Mouse (Mus musculus): ENCODE results near the gene Hoxa10.
A peak's percentile ranks its signal among the peaks of the same experiment; 100 is the strongest.

Hoxa10 gene

GRCm38 (mm10) chr6:52240389-52241000, at the start of gene Hoxa10:
TSS of gene Hoxa10 (minus strand) at chr6:52240854.
- DNase-seq (ENCODE audit: low spot score in 2 of 2): peak in 1 of 2 experiments; percentile 30

GRCm38 (mm10) chr6:52290186-52290585, 49.5 kb upstream of the Hoxa10 start:
- no peak for DNase-seq (ENCODE audit: low spot score in 2 of 2)

GRCm38 (mm10) chr6:52283896-52284295, 43.2 kb upstream of the Hoxa10 start:
- DNase-seq (ENCODE audit: low spot score in 2 of 2): no peak

- no peak for DNase-seq (ENCODE audit: low spot score in 2 of 2)
These were observed 40.4 kb upstream of the Hoxa10 start for GRCm38 (mm10) chr6:52281084-52281483.

- DNase-seq (ENCODE audit: low spot score in 2 of 2): no peak
These were observed 36.3 kb upstream of the Hoxa10 start for GRCm38 (mm10) chr6:52276920-52277319.

GRCm38 (mm10) chr6:52276382-52276781, 35.7 kb upstream of the Hoxa10 start:
- DNase-seq (ENCODE audit: low spot score in 2 of 2): no peak

GRCm38 (mm10) chr6:52275563-52276280, 35.1 kb upstream of the Hoxa10 start:
- no peak for DNase-seq (ENCODE audit: low spot score in 2 of 2)

- DNase-seq (ENCODE audit: low spot score in 2 of 2): no peak
These were observed 33.9 kb upstream of the Hoxa10 start for GRCm38 (mm10) chr6:52274576-52274975.

GRCm38 (mm10) chr6:52273656-52274280, 33.1 kb upstream of the Hoxa10 start:
- no peak for DNase-seq (ENCODE audit: low spot score in 2 of 2)

- no peak for DNase-seq (ENCODE audit: low spot score in 2 of 2)
These were observed 32.4 kb upstream of the Hoxa10 start for GRCm38 (mm10) chr6:52272766-52273655.

GRCm38 (mm10) chr6:52270494-52271480, 30.1 kb upstream of the Hoxa10 start:
- peak in 1 of 2 experiments; percentile 70 for DNase-seq (ENCODE audit: low spot score in 2 of 2)

- DNase-seq (ENCODE audit: low spot score in 2 of 2): no peak
These were observed 28.1 kb upstream of the Hoxa10 start for GRCm38 (mm10) chr6:52268756-52269155.

GRCm38 (mm10) chr6:52268341-52268740, 27.7 kb upstream of the Hoxa10 start:
- DNase-seq (ENCODE audit: low spot score in 2 of 2): no peak

GRCm38 (mm10) chr6:52267691-52268090, 27.0 kb upstream of the Hoxa10 start:
- no peak for DNase-seq (ENCODE audit: low spot score in 2 of 2)

- DNase-seq (ENCODE audit: low spot score in 2 of 2): no peak
These were observed 26.6 kb upstream of the Hoxa10 start for GRCm38 (mm10) chr6:52267221-52267620.

GRCm38 (mm10) chr6:52266666-52266985, 26.0 kb upstream of the Hoxa10 start:
- DNase-seq (ENCODE audit: low spot score in 2 of 2): no peak

- no peak for DNase-seq (ENCODE audit: low spot score in 2 of 2)
These were observed 25.4 kb upstream of the Hoxa10 start for GRCm38 (mm10) chr6:52265913-52266665.

- no peak for DNase-seq (ENCODE audit: low spot score in 2 of 2)
These were observed 24.8 kb upstream of the Hoxa10 start for GRCm38 (mm10) chr6:52265306-52265912.

- DNase-seq (ENCODE audit: low spot score in 2 of 2): no peak
These were observed 23.6 kb upstream of the Hoxa10 start for GRCm38 (mm10) chr6:52264106-52264790.
